Mouse (Mus musculus): ENCODE results near the gene Hoxb5.

Hoxb5 gene

GRCm38 (mm10) chr11:96353522-96353841 lies 50.3 kb downstream of the Hoxb5 start:
- DNase-seq (ENCODE audit: low read depth), result no peak

- no peak for DNase-seq (ENCODE audit: low read depth)
Observed at GRCm38 (mm10) chr11:96353939-96354338, 50.8 kb downstream of the Hoxb5 start.

- no peak for DNase-seq (ENCODE audit: low read depth)
Observed at GRCm38 (mm10) chr11:96354376-96354775, 51.2 kb downstream of the Hoxb5 start.

DNA sequence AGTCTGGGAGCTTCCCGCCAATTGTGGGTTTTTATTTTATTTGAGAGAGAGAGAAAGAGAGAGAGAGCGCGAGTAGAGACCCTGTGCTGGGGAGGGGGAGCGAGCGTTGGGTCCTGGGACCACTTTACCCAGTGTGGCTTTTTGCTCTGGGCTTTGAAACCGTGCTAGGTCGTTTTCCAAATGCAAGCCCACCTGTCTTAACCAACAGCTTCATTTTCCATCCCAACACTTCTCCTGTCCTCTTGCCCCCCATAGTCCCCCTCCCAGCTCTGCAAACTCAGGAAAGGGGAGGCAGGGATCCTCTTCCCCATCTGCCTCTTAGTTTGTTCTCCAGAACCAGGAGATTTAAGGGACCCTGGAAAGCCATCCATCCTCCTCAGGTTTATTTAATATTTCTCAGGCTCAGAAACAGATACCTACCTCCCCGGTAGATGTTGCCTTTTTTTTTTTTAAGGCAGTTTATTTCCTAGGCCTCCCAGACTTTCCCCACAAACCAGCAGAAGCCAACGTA lies 51.7 kb downstream of the Hoxb5 start:
- no peak for DNase-seq (ENCODE audit: low read depth)

All from c-Kit-positive CD71-positive TER-119-negative erythroid progenitor cells, embryonic 14.5 days (primary cell).